Mouse (Mus musculus) intestine, embryonic 15.5 days (tissue): Measurements from ENCODE around the gene Hamp. TPM values are rescaled to one million over a fixed set of nuclear protein-coding genes. Genes with fewer than 3 reads are reported as not detected.

Experiments
- polyA plus RNA-seq: library from polyadenylated mRNA; unstranded; fragments of >200 nt; fragmentation: Nextera tagmentation; extraction: Ambion mirVana; gene quantifications from 2 replicates; pipeline ENCODE4 v1.2.1, GENCODE M21; 2015

The Hamp gene
- polyA plus RNA-seq, 1 experiment from 2014 or later, result 0.41 TPM

Other genes starting within 250 kb of the Hamp start
- gene 2200002J24Rik, start 245.1 kb downstream of the Hamp start, polyA plus RNA-seq, result 3.2 and 4.7 TPM in 2 replicates
- 1.3 and 2.0 TPM in 2 replicates for gene Atp4a, start 231.8 kb downstream of the Hamp start, polyA plus RNA-seq
- gene Tmem147, start 214.5 kb downstream of the Hamp start, polyA plus RNA-seq, result 220 and 257 TPM in 2 replicates
- 0.10 and 0.33 TPM in 2 replicates for gene Gapdhs, start 200.4 kb downstream of the Hamp start, polyA plus RNA-seq
- 1.4 TPM in 2 replicates for gene Sbsn, start 192.6 kb downstream of the Hamp start, polyA plus RNA-seq
- gene Dmkn, start 180.3 kb downstream of the Hamp start, polyA plus RNA-seq, result 4.6 and 5.3 TPM in 2 replicates
- 1.9 and 2.8 TPM in 2 replicates for gene Krtdap, start 156.1 kb downstream of the Hamp start, polyA plus RNA-seq
- gene Ffar2, start 120.3 kb downstream of the Hamp start, polyA plus RNA-seq, result 10.9 and 15.5 TPM in 2 replicates
- 0.54 and 0.83 TPM in 2 replicates for gene Ffar3, start 87.9 kb downstream of the Hamp start, polyA plus RNA-seq
- 0.25 and 0.27 TPM in 2 replicates for gene Ffar1, start 82.5 kb downstream of the Hamp start, polyA plus RNA-seq
- 0.38 and 0.59 TPM in 2 replicates for gene Cd22, start 63.7 kb downstream of the Hamp start, polyA plus RNA-seq
- gene Mag, start 29.2 kb downstream of the Hamp start, polyA plus RNA-seq, result 0.24 and 0.40 TPM in 2 replicates
- not detected in 2 replicates for gene Hamp2, start 19.4 kb downstream of the Hamp start, polyA plus RNA-seq
- 17.5 and 18.1 TPM in 2 replicates for gene Usf2, start 12.8 kb upstream of the Hamp start, polyA plus RNA-seq
- gene Lsr, start 29.4 kb upstream of the Hamp start, polyA plus RNA-seq, result 146 and 163 TPM in 2 replicates
- 10.1 and 11.4 TPM in 2 replicates for gene Fam187b, start 29.8 kb upstream of the Hamp start, polyA plus RNA-seq
- 21.7 and 29.8 TPM in 2 replicates for gene Fxyd5, start 98.4 kb upstream of the Hamp start, polyA plus RNA-seq
- gene Fxyd7, start 107.4 kb upstream of the Hamp start, polyA plus RNA-seq, result 20.3 and 20.7 TPM in 2 replicates
- 64.5 and 80.1 TPM in 2 replicates for gene Fxyd1, start 113.2 kb upstream of the Hamp start, polyA plus RNA-seq
- 1.5 TPM in 2 replicates for gene Lgi4, start 115.3 kb upstream of the Hamp start, polyA plus RNA-seq
- gene Fxyd3, start 132.7 kb upstream of the Hamp start, polyA plus RNA-seq, result 70.8 and 77.4 TPM in 2 replicates
- gene Hpn, start 171.3 kb upstream of the Hamp start, polyA plus RNA-seq, result 37.9 and 47.0 TPM in 2 replicates
- gene Scn1b, start 183.0 kb upstream of the Hamp start, polyA plus RNA-seq, result 1.6 and 1.8 TPM in 2 replicates
- gene Gramd1a, start 211.9 kb upstream of the Hamp start, polyA plus RNA-seq, result 41.6 and 44.2 TPM in 2 replicates